Mouse (Mus musculus) liver, embryonic 13.5 days (tissue): ENCODE results near the gene Golph3. TPM values are rescaled to one million over a fixed set of nuclear protein-coding genes. Genes with fewer than 3 reads are reported as not detected.

ENCODE experiments used
- ATAC-seq: fragments of 200-750 bp; cut with Nextera tagmentation; 2 replicates; pipeline ENCODE4 v1.8.0; 2017; ENCODE audit warnings: low read depth, mild to moderate bottlenecking, moderate number of reproducible peaks, moderate library complexity
- DNase-seq: peaks from one replicate; pipeline ENCODE4 v3.0.0; 2022
- H3K27ac ChIP-seq: fragments of 300-500 bp; sonication (generic); 2 replicates; pipeline ENCODE4 v1.5.1; 2015; ENCODE audit warnings: moderate library complexity, mild to moderate bottlenecking, inconsistent platforms
- H3K27me3 ChIP-seq: fragments of 300-500 bp; sonication (generic); 2 replicates; pipeline ENCODE4 v1.6.1; 2015; ENCODE audit warnings: mild to moderate bottlenecking, inconsistent platforms
- H3K36me3 ChIP-seq: fragments of 300-500 bp; sonication (generic); 2 replicates; pipeline ENCODE4 v1.6.1; 2015; ENCODE audit warnings: mild to moderate bottlenecking, inconsistent platforms
- H3K4me1 ChIP-seq: fragments of 300-500 bp; sonication (generic); replicated peaks from 2 replicates; pipeline ENCODE4 v1.6.1; 2015; ENCODE audit warnings: inconsistent platforms
- H3K4me2 ChIP-seq: fragments of 300-500 bp; sonication (generic); 2 replicates; pipeline ENCODE4 v1.6.1; 2015; ENCODE audit warnings: inconsistent platforms, mild to moderate bottlenecking, moderate library complexity
- H3K4me3 ChIP-seq: fragments of 300-500 bp; sonication (generic); replicated peaks from 2 replicates; pipeline ENCODE4 v1.5.1; 2015; ENCODE audit warnings: mild to moderate bottlenecking, inconsistent platforms
- H3K9ac ChIP-seq: fragments of 300-500 bp; sonication (generic); 2 replicates; pipeline ENCODE4 v1.6.1; 2015; ENCODE audit warnings: mild to moderate bottlenecking, inconsistent platforms
- H3K9me3 ChIP-seq: fragments of 300-500 bp; sonication (generic); replicated peaks from 2 replicates; pipeline ENCODE4 v1.6.1; 2016; ENCODE audit warnings: inconsistent platforms
- WGBS: fragments of 180-500 bp; shearing (Covaris S2); methylation state at CpG from one replicate; pipeline ENCODE4 v1.1.7; 2015; ENCODE audit not compliant: insufficient replicate concordance; 5-methylcytosine and 5-hydroxymethylcytosine counted together
- polyA plus RNA-seq: library from polyadenylated mRNA; unstranded; fragments of >200 nt; fragmentation: Nextera tagmentation; extraction: Ambion mirVana; gene quantifications from 2 replicates; pipeline ENCODE4 v1.2.1, GENCODE M21; 2015

The Golph3 gene
- polyA plus RNA-seq, 1 experiment from 2014 or later = 51.6 TPM

DNA sequence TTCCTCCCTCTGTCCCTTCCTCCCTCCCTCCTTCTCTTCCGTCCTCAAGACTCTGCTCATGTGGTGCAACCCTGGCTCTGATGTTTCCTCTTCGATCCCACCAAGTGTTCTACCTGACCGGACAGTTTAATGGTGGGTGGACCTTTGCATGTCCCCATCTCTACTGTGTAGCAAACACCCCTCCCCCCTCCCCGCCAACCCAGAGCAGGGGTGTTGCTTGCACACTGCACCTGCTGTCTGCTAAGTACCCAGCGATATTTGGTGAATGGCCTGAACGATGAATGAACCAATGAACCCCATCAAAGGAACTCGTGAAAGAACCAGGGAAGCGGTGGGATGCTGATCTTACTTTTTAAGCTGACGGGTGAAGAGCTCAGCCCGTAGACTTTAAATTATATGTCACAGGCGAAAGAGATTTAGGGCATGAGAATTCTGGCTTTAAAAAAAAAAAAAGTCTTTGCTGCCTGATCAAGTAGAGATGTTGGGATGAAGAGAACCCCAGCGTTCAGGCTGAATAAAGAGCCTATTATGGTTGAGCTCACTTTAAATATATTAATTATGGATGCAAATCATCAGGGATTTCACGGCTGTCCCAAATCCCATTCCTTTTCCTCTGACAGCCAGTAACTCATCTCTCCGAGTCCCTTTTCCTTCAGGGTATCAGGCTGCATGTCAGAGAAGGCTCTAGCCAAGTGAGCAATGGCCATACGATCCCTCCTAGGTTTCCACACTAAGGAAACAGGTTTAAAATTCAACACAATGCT, 67.7 kb downstream of the Golph3 start:
- 68% methylated on average over 15 of the region's 15 CpGs for WGBS
- ATAC-seq = no peak

DNA sequence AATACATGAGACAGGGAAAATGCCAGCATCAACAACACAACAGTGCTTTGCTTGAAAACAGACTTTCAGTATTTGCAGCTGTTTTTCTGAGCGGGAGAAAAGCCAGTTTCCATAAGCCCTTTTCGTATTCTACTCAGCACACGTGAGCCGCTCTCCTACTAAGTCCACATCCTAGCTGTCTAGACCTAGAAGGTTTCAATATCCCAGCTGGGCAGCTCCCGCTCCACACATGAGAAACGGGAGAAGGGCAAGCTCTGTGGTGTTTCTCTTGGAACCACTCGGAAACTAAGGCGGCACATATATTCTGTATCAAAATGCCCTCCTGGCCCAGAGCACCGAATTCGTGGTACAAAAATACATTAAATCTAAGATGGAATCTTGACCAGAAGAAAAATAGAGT, 73.5 kb downstream of the Golph3 start:
- Histone ChIP-seq H3K27me3 (no peaks in the 10 kb centered on the region), H3K4me3 (no peak overlapping the region), H3K4me1 (no peaks in the 10 kb centered on the region), H3K9ac (no peak overlapping the region), H3K4me2 (no peak overlapping the region), H3K36me3 (no peaks in the 10 kb centered on the region), H3K9me3 (no peaks in the 10 kb centered on the region), H3K27ac (no peak overlapping the region)
- no peak for ATAC-seq
- 79% methylated on average over 10 of the region's 10 CpGs for WGBS
- no peak for DNase-seq

More for the DNA sequence above, 67.7 kb downstream of the Golph3 start:
- Histone ChIP-seq H3K36me3 (no peaks in the 10 kb centered on the region), H3K4me1 (no peaks in the 10 kb centered on the region), H3K27ac (no peak overlapping the region), H3K4me2 (no peak overlapping the region), H3K9me3 (no peaks in the 10 kb centered on the region), H3K4me3 (no peak overlapping the region), H3K27me3 (no peaks in the 10 kb centered on the region), H3K9ac (no peak overlapping the region)
- no peak for DNase-seq

DNA sequence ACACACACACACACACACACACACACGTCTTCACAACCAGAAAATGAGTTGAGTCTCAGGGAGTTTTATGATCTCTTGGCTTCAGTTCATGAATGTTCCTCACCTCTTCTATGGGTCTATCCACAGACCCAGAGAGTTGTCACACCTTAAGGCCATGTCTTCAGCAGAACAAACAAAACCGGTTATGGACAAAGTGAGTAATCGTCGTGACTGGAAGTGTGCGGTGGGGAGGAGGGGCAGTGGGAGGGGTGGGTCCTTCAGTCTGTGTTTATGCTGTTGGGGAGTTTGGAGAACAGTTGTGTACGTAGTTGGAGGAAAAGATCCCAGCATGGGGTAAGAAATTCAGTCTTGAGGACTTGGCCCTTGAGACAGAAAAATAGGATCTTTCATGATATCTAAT, 75.8 kb downstream of the Golph3 start:
- no peak overlapping the region for H3K4me3 ChIP-seq
- 72% methylated on average over 6 of the region's 6 CpGs for WGBS
- H3K27me3 ChIP-seq = no peaks in the 10 kb centered on the region
- H3K9me3 ChIP-seq = no peaks in the 10 kb centered on the region
- ATAC-seq (no peak), DNase-seq (no peak)
- no peaks in the 10 kb centered on the region for H3K36me3 ChIP-seq
- no peak overlapping the region for H3K9ac ChIP-seq
- no peak overlapping the region for H3K27ac ChIP-seq
- H3K4me1 ChIP-seq = no peaks in the 10 kb centered on the region
- no peak overlapping the region for H3K4me2 ChIP-seq

Other genes starting within 250 kb of the Golph3 start
- 42.1 and 43.6 TPM in 2 replicates for gene Zfr, start 203.6 kb upstream of the Golph3 start, polyA plus RNA-seq
- 6.3 and 8.2 TPM in 2 replicates for gene Mtmr12, start 116.4 kb upstream of the Golph3 start, polyA plus RNA-seq
- 0.29 and 1.7 TPM in 2 replicates for gene 1810049J17Rik, start 449 bp downstream of the Golph3 start, polyA plus RNA-seq